Mouse (Mus musculus) central nervous system, embryonic 11.5 days (tissue): ENCODE measurements around the gene Mon1b. TPM values are rescaled to one million over a fixed set of nuclear protein-coding genes. Genes with fewer than 3 reads are reported as not detected.

ENCODE experiments used
- polyA plus RNA-seq: library from polyadenylated mRNA; depleted of rRNA; stranded (reverse); fragments of >200 nt; gene quantifications from 2 replicates; pipeline ENCODE4 v1.2.3, GENCODE M21; 2012; rRNA removed

Gene Mon1b
- 4.9 and 5.9 TPM in 2 replicates for polyA plus RNA-seq

GRCm38 (mm10) chr8:113634670-113635591 is at the start of gene Mon1b:
Gene Mon1b, plus strand, starts transcription at chr8:113635587.

DNA sequence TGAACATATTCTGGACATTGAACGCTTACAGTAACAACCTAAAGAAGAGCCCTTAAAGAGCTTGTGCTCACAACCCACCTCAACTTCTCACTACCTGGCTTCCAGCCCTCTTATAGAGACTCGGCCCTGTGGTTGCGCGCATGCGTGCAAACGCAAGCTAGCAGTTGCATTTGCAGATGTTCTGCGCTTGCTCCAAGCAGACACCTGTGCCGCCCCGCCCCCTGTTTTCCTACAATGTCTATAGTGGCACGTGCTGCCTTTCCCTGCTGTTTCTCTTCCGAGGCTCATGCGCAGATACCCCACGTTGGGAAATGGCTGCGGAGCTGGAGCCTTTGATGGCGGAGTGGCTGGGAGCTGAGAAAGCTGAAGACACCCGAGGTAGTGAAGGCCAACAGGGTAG is 7.5 kb downstream of the Mon1b start, which contains the start of gene Syce1l:
Gene Syce1l, plus strand, starts transcription at position 288 of the 400 bp plus-strand sequence.

Other genes starting within 250 kb of the Mon1b start
- gene Syce1l, start 7.6 kb downstream of the Mon1b start, polyA plus RNA-seq, result 0.22 and 0.32 TPM in 2 replicates
- 1.9 and 5.7 TPM in 2 replicates for gene Adamts18, start 213.2 kb downstream of the Mon1b start, polyA plus RNA-seq